Mouse (Mus musculus): ENCODE data around the gene Olfm2.
A peak's percentile ranks its signal among the peaks of the same experiment; 100 is the strongest.

- peak; percentile 61 for TF ChIP-seq CTCF (IDR thresholded peaks at IDR 0.05; ENCODE audit: low read depth)
- no peak for TF ChIP-seq EP300 (IDR thresholded peaks at IDR 0.05; ENCODE audit: low read depth)
These were observed 11.2 kb upstream of the Olfm2 start for GRCm38 (mm10) chr9:20757087-20757955.
